Mouse (Mus musculus) lung, adult 2 months (tissue): ENCODE results near the gene Ebf1.

Source experiments
- CTCF ChIP-seq: fragments of 200-500 bp; IDR thresholded peaks from 2 replicates; pipeline ENCODE4 v1.5.1; 2011; ENCODE audit warnings: mild to moderate bottlenecking, low read length, control low read depth; ENCODE audit not compliant: insufficient read depth
- POLR2A ChIP-seq: fragments of 200-500 bp; IDR thresholded peaks from 2 replicates; pipeline ENCODE4 v1.6.1; 2011; ENCODE audit warnings: low read depth, mild to moderate bottlenecking, control low read depth, low read length, borderline replicate concordance; ENCODE audit errors: extremely low read depth

DNA sequence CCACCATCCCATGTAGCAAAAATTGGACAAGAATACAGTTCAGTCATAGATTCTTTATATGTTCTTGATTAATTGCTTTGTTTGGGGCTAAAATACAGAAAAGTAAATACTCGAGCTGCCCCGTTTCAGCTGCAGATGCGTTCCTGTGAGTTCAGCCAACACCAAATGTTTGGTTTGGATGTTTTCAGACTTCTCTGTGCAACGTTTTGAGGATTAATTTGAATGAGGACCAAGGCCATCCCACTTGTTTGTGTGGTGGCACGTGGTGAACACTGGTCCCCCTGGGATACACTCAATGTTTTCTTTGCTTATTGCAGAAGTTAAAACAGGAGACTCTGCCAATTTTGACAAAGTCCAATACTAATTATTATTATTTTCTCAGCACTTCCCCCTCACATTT is 289.3 kb downstream of the Ebf1 start:
- no peak for TF ChIP-seq CTCF
- no peak for TF ChIP-seq POLR2A
